ENCODE assay signal across 9 mouse cellular contexts in genomic region chr5:144154528-144154927, GRCm38 (mm10). TPM values are rescaled to one million over a fixed set of nuclear protein-coding genes. Genes with fewer than 3 reads are reported as not detected.
A peak's percentile ranks its signal among the peaks of the same experiment; 100 is the strongest.
DNase-seq lines count a peak whose midpoint lies in the region; ATAC-seq and TF ChIP-seq lines count a peak whose summit lies in the region.
"Had no signal": no experiment of that assay in that cellular context is flagged by ENCODE, and none has a peak within 500 bp of the region (broad histone marks: within the 10 kb centered on the region; RNA-seq: fewer than 3 reads in every experiment).

No protein-coding gene starts in this region.

- ATAC-seq in forebrain, postnatal 0 days, result peak; percentile 65

- H3K9ac ChIP-seq in forebrain, postnatal 0 days, result no peak overlapping the region
- H3K9ac ChIP-seq: midbrain, embryonic 12.5 days had no signal

- peaks cover 30% of the 10 kb centered on the region for H3K4me1 ChIP-seq in E14TG2a.4 (replicated peaks; ENCODE audit: low read depth, low read length)
- no peaks in the 10 kb centered on the region for H3K4me1 ChIP-seq in forebrain, postnatal 0 days (ENCODE audit: insufficient read depth)
- H3K4me1 ChIP-seq: midbrain, embryonic 12.5 days had no signal

- peak; percentile 81 for DNase-seq in heart, adult 8-10 months (ENCODE audit: low spot score)
- no peak for DNase-seq in heart, adult 11 months
- peak; percentile 80 for DNase-seq in c-Kit-positive CD71-positive TER-119-negative erythroid progenitor cells, embryonic 14.5 days (ENCODE audit: low read depth)
- peak; percentile 89 for DNase-seq in forebrain, postnatal 0 days
- peak; percentile 86 for DNase-seq in layer of hippocampus, adult 11-12 months (ENCODE audit: low spot score)
- DNase-seq in lung, postnatal 25 days (ENCODE audit: low spot score), result peak; percentile 78
- DNase-seq in spleen, postnatal 10 days (ENCODE audit: low spot score in 2 of 2), result peak; percentile 28 to 73

- WGBS in forebrain, postnatal 0 days, result 18% methylated on average over 7 of the region's 7 CpGs

- no peaks in the 10 kb centered on the region for H3K9me3 ChIP-seq in E14TG2a.4 (ENCODE audit: low read length)
- H3K9me3 ChIP-seq in forebrain, postnatal 0 days (ENCODE audit: low read length), result no peaks in the 10 kb centered on the region
- H3K9me3 ChIP-seq: midbrain, embryonic 12.5 days had no signal

- H3K4me2 ChIP-seq in forebrain, postnatal 0 days (ENCODE audit: low read depth), result no peak overlapping the region
- H3K4me2 ChIP-seq: midbrain, embryonic 12.5 days had no signal

- H3K36me3 ChIP-seq in E14TG2a.4 (ENCODE audit: insufficient read depth, low read length), result peaks cover 88% of the 10 kb centered on the region
- peaks cover 43% of the 10 kb centered on the region for H3K36me3 ChIP-seq in forebrain, postnatal 0 days (ENCODE audit: insufficient read depth)

- no peak overlapping the region for H3K27ac ChIP-seq in forebrain, postnatal 0 days (ENCODE audit: low read depth, low read length)
- H3K27ac ChIP-seq: midbrain, embryonic 12.5 days had no signal

- no peaks in the 10 kb centered on the region for H3K27me3 ChIP-seq in E14TG2a.4 (ENCODE audit: insufficient read depth, low read length)
- H3K27me3 ChIP-seq in forebrain, postnatal 0 days (ENCODE audit: insufficient read depth, low read length), result no peaks in the 10 kb centered on the region
- H3K27me3 ChIP-seq: midbrain, embryonic 12.5 days had no signal

- TF ChIP-seq CTCF in E14TG2a.4 (conservative IDR thresholded peaks at IDR 0.05; ENCODE audit: low read length), result peak; percentile 66
- peak; percentile 85 for TF ChIP-seq CTCF in forebrain, postnatal 0 days (IDR thresholded peaks at IDR 0.05; ENCODE audit: low read depth)

- H3K4me3 ChIP-seq in E14TG2a.4 (replicated peaks; ENCODE audit: low read length), result no peak overlapping the region
- no peak overlapping the region for H3K4me3 ChIP-seq in forebrain, postnatal 0 days (ENCODE audit: low read depth, low read length)
- H3K4me3 ChIP-seq: midbrain, embryonic 12.5 days had no signal

RNA-seq across cellular contexts. Expression of gene Bhlha15, which starts 35.6 kb away (rescaled TPM):
- total RNA-seq in heart, adult 8-10 months (2022), result under 1 TPM in 1 of 4 experiments, not detected in 3; 0.13 TPM
- total RNA-seq in forebrain, postnatal 0 days (2014; rRNA removed), result 0.77 TPM in 1 of 2 replicates, not detected in the other
- polyA plus RNA-seq in forebrain, postnatal 0 days (2015; fragmentation: Nextera tagmentation; extraction: Ambion mirVana), result 0.11 TPM in 1 of 2 replicates, not detected in the other
- polyA plus RNA-seq: midbrain, embryonic 12.5 days had no signal

RNA-seq across cellular contexts. Expression of gene Lmtk2, which starts 54.3 kb away (rescaled TPM):
- total RNA-seq in heart, adult 8-10 months (2022), result 10 to 100 TPM; 31.3 to 33.3 (median 32.0) TPM
- total RNA-seq in forebrain, postnatal 0 days (2014; rRNA removed), result 56.2 and 63.9 TPM in 2 replicates
- polyA plus RNA-seq in forebrain, postnatal 0 days (2015; fragmentation: Nextera tagmentation; extraction: Ambion mirVana), result 6.1 and 7.4 TPM in 2 replicates
